Mouse (Mus musculus) embryo, embryonic 11 days (tissue): ENCODE results near the gene Cggbp1.
"Not testable (repeated sequence)": the region's sequence is repeated elsewhere in the genome, so short reads cannot be mapped to it uniquely, and the experiment has no call there.

Experiments
- DNase-seq: peaks from one replicate; pipeline ENCODE4 v3.0.0-alpha.2; 2015

Cggbp1 gene

DNA sequence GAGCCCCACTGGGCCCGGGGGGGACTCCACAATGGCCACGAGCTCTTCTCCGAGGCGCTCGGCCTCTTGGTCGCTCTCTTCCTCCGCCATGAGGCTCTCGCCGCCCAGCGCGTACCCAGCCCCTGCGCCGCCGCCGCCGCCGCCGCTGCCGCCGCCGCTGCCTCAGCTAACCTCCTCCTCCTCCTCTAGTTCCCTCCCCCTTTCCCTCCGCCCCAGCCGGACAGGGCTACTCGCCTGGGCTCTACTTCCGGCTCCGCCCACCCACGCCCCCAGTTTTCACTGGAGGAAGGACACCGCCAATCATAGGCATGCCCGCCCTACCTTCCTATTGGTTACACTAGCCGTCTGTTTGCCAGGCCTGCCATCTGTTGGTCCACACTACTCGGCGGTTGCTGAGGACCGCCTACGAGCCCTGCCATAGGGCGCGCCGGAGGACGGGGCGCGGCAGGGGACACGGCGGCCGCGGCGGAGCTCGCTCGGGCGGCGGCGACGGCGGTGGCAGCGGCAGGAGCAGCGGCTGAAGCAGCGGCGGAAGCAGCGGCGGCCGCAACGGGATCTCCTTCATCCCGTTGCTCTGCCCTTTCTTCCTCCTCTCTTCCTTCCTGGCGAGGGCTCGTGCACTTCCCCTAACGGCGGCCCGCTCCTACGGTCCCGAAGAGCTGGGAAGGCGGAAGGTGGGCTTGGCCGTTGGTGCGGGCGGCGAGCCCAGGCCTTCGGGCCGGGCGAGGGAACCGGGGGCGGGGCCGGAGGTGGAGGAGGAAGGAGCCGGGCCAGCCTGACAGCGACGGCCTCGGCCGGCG, at the start of gene Cggbp1, which contains the start of gene Zfp654:
Gene Cggbp1, plus strand, starts transcription at position 434 of the 800 bp plus-strand sequence.
Gene Zfp654, minus strand, starts transcription at position 90 of the 800 bp plus-strand sequence.
- peak; percentile 99 for DNase-seq

DNA sequence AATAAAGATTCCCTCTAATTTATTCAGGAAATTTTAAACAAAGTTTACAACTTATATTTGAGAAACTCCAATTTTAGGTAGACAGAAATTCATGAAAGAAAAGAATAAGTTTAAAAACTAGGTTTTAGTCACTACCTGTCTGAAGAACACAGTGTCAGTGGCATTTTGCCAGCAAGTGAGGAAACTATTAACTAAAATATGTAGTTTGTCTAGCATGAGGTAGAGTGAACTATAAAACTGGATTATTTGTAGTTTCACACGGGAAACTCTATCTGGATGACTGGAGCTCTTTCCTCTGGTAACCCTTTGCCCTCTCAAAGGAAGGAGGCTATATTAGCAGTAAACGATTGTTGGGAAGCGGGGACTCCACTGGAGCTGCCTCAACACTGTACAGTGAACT, 48.8 kb upstream of the Cggbp1 start:
- DNase-seq, result no peak

DNA sequence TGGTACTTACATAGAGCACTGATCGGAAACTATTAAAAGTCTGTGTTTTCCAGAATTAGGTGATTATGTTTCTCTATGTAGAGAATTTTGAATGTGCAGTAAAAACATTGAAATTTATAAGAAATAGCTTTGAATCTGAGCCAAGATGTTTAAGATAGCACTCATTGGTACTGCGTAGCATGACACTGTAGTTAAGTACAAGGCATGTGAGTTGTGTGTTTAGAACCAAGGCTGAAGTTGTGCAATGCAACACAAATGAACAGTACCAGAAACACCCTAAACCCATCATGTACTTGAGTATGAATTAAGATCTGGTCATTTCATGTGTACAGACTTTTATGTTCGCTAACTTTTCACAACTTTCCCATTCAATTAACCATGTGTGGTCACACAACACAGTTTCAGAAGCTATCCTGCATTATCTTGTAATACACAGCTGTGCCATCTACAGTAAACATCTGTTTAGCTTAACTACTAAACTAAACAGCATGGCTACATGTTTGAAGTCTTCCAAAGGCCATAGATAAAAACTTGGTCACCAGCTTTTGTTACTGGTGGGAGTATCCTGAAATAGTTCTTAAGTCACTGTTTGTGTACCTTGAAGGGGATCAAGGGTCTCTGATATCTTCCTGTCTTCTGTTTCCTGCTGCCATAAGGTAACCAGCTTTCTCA, 34.6 kb upstream of the Cggbp1 start:
- DNase-seq, result no peak

DNA sequence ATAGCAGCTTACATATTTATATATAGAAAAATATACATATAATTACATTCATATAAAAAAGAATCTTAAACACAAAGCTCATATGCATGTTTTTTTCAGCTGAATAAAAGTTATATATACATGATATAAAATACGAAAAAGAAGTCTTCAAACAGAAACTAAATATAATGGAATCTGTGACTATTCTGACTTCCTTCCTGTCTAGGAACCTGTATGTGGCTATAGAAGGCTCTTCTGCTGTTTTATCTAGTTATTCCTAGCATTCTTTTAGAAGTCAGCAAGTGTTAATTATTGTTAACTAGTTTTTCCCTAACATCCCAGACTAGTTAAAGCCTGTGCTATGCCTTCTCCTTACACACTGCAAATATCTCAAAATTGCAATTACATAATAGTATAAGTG, 27.9 kb upstream of the Cggbp1 start:
- no peak for DNase-seq

DNA sequence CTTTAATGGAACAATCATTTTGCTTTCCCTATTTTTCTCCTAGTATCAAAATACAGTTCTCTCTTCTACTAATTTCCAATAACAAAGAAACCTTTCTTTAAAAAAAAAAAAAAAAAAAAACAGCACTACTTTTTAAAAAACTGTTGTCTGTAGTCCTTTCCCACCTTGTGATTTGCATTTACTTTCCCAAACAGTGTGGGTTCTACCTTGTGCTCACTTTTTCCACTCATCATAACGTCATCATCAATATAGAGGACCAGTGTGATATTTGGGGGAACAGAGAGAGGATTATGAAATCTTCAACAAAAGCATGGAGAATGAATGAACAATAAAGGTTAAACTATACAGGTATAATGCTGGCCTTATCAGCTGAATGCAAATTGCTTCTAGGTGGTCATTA, 27.3 kb upstream of the Cggbp1 start:
- no peak for DNase-seq

DNA sequence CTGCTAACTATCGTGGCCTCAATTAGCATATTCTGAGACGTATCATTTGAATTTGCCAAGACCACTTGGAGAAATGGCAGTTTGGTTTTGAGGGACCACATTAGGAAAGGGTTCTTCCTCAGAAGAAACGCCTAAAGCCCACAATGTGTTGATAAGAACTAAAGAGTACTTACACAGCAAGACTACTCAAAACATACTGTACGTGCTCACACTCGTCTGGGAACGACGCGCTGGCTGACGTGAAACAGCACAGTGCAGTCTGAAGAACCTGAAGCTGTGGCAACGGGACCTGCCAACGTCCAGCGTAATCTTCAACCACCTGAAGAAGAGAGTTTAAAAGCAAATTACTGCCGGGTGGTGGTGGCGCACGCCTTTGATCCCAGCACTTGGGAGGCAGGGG, 21.5 kb upstream of the Cggbp1 start:
- no peak for DNase-seq

DNA sequence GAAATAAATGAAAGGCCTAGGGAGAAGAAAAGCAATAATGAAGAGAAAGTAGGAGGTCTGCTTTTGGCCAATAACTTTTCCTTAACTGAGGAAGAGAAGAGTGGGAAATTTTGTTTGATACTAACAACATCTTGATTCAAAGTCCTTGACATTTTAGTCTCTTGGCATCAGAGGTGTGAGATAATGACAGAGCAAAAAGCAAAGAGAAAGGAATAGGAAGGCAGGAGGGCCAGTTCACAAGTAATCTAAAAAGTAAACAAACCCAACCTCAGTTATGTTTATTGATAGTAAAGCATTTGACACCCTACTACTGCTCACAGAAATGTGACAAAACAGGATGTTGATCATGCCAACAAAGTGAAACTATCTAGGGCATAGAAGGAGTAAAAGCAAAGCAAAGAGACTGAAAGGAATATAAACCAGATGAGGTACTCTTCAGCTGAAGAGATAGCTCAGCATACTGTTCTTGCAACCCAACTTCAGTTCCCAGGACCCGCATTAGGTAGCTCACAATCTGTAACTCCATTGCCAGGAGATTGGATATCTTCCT, 15.7 kb upstream of the Cggbp1 start:
- no peak for DNase-seq

DNA sequence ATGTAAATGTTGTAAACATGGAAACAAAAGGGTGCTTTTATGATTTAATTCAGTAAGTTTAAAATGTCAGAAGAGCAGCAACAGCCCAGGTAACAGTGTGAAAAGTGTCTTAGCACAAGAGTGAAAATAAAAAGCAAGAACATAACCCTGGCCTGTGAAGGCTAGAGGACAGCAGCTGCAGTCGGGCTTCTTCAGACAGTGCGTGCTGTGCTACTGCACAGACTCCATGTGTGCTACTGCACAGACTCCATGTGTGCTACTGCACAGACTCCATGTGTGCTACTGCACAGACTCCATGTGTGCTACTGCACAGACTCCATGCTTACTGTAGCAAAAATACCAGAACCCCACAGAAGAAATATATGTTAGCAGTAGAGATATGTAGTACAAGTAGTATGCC, 15.1 kb upstream of the Cggbp1 start:
- DNase-seq, result no peak

DNA sequence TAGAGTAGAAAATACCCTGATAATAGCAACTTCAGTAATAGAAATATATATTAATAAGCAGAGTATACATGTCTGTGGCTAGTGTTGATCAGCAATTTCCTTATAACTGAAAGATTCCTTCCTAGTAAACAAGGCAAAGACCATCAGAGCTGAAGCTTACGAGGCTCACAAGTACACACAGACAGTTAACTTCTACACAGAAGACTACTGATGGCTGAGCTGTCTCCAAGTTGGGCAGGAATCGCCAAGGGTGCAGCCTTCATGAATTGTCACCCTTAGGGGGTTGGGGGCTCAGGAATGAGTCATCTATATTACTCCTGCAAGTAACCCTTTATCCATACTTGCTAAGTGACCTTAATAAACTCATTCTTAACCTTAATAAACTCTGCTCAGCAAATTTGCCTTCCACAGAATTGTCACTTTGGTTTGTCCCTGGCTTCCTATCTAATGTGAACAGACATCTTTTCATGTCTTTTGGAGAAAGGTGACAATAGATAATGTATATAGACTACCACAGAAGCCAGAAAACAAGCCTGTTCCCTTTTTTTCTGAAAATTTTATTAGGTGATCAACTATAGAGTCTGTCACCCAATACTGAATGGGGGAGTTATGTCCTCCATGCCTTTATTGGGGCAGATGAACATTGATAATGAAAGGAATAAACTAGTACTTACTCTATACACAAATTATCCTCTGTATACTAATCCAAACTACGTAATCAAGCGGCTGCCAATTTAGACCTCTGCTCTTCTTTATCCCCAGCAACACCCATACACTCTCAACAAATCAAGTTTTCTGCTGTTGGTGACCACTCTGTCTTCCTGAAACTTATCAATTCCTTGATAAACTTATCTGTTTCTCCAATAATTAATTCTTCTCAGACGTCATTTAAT, 10.1 kb upstream of the Cggbp1 start:
- no peak for DNase-seq

DNA sequence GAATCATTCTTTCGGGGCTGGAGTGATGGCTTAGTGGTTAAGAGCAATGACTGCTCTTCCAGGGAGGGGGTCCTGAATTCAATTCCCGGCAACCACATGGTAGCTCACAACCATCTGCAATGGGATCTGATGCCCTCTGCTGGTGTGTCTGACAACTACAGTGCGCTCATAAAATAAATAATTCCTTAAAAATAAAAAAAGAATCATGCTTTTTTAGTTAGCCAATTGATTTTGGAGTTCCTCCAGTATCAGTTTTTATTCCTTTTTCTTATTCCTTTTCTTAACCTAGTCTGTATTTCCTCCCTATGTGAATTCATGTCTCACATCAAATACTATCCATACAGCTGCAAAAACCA, 9.4 kb upstream of the Cggbp1 start:
- DNase-seq, result no peak

DNA sequence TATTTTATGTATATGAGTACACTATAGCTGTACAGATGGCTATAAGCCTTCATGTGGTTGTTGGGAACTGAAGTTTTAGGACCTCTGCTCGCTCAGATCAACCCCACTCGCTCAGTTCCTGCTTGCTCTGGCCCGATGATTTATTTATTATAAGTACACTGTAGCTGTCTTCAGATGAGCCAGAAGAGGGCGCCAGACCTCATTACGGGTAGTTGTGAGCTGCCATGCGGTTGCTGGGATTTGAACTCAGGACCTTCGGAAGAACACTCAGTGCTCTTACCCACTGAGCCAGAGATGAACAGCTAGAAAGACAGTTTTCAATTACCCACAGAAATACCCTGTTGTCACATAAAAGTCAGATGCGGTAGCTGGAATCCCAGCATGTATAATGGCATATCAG, 5.8 kb upstream of the Cggbp1 start:
- peak; percentile 5 for DNase-seq

DNA sequence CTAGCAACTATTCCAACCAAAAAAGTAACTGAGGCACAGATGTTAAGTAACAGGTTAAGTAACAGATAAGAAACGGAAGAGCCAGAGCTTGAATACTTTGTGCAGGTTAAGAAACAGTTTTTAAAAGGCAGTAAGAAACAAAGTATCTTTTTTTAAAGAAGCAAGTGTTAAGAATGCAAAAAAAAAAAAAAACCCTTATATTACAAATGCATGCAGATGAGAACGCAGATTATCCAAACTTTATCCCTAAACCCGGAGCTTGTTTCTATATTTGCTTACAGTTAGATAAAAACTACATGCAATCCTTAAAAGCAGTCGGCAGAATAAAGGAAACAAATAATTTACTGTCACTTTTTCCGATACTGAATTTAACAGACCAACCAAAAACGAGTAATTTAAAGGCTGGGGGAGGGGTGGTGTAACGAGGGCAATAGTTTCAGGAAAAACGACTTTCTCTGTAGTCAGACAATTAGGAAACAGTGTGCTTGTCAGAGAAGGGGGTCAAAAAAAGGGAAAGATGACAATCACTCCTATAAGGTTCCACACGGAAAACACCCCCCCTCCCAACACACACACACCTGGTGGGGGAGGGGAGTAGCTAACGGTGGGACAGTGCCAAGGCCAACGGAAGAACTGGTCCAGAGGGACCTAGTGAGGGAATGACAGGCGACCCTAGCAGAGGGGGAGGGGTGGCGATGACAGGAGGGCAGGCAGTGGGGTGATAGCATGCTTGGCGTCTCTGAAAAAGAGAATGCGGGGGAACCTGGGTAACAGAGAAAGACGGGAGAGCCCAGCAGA, 1.3 kb upstream of the Cggbp1 start:
- peak; percentile 57 for DNase-seq

DNA sequence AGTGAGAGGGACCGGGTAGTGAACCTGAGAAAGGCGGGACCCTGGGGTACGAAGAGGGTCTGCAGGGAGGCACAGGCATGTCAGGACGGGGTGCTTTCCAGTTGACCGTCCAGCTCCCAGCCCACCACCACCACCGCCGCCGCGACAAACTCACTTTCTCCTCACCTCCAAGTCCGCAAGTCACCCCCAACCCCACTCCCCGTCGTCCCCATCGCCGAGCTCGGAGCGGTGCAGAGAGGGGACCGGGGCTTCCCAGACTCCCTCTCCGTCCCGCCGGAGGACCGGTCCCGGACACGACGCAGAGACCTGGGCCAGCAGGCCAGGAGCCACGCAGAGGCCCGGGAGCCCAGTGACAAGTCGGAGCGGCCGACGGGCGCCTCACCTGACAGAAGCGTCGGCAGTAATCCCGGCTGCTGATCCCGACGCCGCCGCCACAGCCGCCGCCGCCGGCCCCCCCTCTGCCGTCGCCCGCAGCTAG, 672 bp upstream of the Cggbp1 start:
- DNase-seq, result no peak

DNA sequence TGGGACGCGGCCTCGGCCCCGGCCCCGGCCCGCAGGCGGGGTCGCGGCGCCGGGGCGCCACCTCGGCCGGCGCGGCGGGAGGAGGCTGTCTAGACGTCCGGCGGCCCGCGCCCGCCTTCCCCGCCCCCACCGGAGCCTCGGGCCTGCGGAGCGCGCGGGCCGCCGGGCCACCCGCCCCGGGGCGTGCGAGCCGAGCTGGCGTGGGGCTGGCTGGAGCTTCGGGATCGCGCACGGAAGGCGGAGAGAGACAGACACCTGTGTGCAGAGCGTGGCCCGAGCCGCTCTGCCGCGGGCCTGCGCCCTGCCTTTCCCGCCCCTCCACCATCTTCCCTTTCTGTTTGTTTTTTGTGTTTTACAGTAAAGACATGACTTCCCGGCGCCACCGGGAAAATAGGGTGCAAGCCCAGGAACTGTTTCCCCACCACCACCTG, 660 bp downstream of the Cggbp1 start:
- peak; percentile 62 for DNase-seq

DNA sequence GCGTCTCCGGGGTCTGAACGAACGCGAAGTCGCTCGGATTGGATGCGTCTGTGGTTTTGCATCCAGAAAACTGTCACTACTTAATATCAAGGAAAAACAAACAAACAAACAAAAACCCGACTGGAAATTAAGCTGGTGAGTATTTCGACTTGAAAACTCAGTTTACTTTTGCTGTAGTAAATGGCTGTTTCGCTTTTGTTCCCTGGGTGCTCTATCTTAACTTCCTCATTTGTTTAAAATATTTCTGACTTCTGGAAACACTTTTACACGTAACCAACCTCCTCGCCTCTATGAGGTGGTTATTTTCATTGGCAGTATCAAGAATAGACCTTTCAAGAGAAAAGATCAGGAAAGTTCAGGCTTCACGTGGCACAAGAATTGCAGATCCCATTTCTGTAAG, 1.1 kb downstream of the Cggbp1 start:
- no peak for DNase-seq

DNA sequence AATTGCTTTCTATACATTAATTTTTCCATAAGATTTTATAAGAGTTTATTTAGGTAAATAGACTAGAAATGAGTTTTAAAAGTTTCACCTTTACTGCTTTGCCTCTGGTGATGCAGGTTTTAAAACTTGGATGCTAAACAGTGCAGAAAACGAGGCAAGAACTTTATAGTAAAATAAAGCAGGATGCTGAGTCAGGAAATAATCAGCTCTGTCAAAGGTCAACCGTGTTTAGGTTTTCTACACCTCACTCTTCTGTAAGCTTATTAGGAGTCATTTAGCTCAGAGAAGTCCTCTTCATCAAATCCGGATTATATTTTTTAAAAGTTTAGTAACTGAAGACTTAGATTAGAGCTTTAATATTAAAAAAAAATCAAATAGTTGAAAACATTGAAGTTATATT, 5.2 kb downstream of the Cggbp1 start:
- DNase-seq, result no peak

DNA sequence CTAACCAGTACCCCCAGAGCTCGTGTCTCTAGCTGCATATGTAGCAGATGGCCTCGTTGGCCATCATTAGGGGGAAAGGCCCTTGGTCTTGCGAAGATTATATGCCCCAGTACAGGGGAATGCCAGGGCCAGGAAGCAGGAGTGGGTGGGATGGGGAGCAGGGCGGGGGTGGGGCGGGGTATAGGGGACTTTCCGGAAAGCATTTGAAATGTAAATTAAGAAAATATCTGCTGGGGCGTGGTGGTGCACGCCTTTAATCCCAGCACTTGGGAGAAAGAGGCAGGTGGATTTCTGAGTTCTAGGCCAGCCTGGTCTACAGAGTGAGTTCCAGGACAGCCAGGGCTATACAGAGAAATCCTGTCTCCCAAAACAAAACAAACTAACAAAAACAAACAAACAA, 14.0 kb downstream of the Cggbp1 start:
- DNase-seq, result not testable (repeated sequence)

DNA sequence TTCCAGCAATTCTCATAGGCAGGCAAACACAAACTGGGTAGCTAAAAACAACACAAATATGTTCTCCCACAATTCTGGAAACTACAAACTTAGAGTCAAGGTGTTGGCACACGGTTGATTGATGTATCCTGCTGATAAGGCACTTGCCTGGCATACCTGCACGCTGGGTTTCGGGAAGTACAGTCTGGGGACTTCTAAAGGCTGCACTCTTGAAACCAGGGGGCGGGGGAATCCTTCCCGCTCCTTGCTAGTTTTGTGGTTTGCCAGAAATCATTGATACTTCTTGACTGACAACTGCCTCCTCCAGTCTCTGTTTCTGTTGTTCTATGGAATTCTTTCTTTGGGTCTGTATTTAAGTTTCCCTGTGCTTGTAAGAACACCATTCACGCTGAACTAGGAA, 16.8 kb downstream of the Cggbp1 start:
- no peak for DNase-seq

DNA sequence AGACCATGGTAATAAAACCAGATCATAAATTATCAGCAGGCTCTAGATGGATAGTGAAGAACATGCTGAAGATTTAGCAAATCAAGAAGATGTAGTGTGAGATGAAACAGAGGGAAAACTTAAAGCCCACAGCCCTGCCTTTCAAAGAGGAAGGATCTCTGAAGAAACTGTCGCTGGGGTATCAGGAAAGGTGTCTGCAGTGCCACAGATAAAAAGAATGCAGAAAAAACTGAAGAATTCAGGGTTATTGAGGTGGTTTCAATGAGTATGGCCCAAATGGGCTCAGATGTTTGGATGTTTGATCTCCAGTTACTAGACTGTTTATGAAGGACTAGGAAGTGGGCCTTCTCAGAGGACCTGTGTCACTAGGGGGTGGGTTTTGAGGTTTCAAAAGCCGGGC, 17.8 kb downstream of the Cggbp1 start:
- no peak for DNase-seq

DNA sequence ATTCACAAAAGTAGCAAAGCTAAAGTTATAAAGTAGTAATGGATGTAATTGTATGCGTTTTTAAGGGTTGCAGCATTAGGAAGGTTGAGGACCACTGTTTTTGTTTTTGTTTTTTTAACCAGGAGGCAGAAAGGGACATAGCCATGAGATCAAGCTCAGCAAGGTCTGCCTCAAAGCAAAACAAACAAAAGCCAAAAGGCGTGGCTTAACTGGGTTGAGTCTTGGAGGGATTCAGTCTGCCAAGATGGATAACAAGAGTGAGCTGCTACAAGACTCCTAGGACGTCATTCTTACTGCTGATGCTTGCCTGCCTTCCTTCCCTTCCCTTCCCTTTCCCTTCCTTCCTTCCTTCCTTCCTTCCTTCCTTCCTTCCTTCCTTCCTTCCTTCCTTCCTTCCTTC, 20.5 kb downstream of the Cggbp1 start:
- DNase-seq, result peak; percentile 34

DNA sequence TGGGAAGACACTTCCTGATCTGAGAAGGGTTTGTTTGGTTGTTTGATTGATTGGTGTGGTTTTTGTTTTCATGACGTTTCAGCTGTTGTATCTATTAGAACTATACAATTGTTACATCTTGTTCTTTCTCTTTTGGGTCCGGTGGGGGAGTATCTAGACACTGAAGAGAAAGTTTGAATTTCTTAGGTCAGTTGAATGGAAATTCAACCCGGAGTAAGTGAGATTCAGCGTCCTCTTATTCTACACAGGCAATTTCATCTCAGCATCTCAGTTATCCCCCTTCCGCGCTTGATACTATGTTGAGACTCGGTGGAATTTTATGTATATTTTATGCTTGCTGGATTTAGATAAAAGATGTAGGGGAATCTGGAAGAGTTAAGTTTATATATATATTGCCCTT, 21.0 kb downstream of the Cggbp1 start:
- peak; percentile 21 for DNase-seq
